Mouse (Mus musculus): Measurements from ENCODE around the gene Actl6b.
A peak's percentile ranks its signal among the peaks of the same experiment; 100 is the strongest.

Actl6b gene

GRCm38 (mm10) chr5:137561556-137561955 lies 8.2 kb downstream of the Actl6b start:
- DNase-seq (ENCODE audit: low read depth, low spot score): peak; percentile 60

DNA sequence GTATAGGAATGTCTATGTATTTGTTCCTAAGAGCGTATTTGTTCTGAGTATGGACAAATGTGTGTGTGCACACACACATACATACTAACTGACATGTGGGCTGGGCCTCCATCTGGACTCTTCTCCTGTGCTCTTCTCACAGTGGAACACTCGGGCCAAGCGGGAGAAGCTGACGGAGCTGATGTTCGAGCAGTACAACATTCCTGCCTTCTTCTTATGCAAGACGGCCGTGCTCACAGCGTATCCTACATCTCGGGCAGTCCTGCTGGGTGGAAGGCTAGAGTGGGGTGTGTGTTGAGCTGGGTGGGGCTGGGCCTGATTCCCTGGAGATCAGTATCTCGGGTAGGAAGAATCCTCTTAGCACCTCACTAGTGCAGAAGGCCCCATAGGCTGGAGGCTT lies 9.6 kb downstream of the Actl6b start:
- DNase-seq (ENCODE audit: low read depth, low spot score): peak; percentile 73

DNA sequence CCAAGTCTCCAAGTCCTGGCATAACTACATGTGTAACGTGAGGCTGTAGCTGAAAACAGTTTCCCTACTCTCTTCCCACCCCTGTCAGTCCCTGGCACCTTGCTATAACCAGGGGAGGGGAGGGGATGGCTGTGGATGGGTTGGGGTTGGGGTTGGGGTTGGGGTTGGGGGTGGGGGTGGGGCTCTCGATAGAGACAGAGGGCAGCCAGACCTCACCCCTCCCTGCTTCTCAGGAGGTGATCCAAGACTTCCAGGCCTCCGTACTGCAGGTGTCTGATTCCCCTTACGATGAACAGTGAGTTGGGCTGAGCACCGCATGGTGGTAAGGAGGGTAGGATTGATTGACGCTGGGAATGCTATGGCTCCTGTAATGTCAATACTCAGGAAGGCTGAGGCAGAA lies 12.4 kb downstream of the Actl6b start:
- no peak for DNase-seq (ENCODE audit: low read depth, low spot score)

GRCm38 (mm10) chr5:137566416-137566815 lies 13.1 kb downstream of the Actl6b start:
- DNase-seq (ENCODE audit: low read depth, low spot score): no peak

- DNase-seq (ENCODE audit: low read depth, low spot score): no peak
Observed at GRCm38 (mm10) chr5:137568223-137568798, 15.0 kb downstream of the Actl6b start.

DNA sequence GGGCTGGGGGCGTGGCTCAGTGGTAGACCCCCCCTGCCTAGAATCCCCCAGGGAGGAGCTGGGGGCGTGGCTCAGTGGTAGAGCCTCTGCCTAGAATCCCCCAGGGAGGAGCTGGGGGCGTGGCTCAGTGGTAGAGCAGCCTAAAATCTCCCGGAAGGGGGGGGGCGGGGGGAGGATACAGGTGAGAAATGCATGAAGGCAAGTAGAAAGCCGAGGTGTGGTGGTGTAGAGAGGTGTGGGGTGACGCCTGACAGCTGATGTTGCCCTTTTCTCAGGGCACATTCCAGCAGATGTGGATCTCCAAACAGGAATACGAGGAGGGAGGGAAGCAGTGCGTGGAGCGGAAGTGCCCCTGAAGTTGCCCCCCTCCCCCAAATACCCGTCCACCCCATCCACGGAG lies 15.7 kb downstream of the Actl6b start:
- DNase-seq (ENCODE audit: low read depth, low spot score): no peak

GRCm38 (mm10) chr5:137569665-137570064 lies 16.3 kb downstream of the Actl6b start, which contains the start of gene Tfr2:
Gene Tfr2, plus strand, starts transcription at chr5:137569840.
- peak; percentile 15 for DNase-seq (ENCODE audit: low read depth, low spot score)

DNA sequence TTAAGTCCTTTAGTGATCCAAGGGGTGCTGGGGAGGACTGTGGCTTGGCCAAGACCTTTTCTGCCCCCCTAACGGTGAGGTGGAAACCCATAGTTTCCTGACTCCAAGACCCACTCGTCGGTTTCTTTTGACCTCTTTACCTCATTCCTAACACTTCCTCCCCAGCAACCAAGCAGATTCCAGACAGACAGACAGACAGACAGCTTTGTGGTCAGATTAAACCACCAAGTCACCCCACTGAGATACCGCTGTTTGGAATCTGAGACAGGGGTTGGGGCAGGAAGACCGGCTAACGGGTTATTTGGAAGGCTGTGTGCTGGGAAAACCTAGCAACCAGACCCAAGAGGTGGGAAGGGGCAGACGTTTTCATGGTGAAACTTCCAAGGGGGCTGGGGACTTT lies 16.9 kb downstream of the Actl6b start:
- no peak for DNase-seq (ENCODE audit: low read depth, low spot score)

DNA sequence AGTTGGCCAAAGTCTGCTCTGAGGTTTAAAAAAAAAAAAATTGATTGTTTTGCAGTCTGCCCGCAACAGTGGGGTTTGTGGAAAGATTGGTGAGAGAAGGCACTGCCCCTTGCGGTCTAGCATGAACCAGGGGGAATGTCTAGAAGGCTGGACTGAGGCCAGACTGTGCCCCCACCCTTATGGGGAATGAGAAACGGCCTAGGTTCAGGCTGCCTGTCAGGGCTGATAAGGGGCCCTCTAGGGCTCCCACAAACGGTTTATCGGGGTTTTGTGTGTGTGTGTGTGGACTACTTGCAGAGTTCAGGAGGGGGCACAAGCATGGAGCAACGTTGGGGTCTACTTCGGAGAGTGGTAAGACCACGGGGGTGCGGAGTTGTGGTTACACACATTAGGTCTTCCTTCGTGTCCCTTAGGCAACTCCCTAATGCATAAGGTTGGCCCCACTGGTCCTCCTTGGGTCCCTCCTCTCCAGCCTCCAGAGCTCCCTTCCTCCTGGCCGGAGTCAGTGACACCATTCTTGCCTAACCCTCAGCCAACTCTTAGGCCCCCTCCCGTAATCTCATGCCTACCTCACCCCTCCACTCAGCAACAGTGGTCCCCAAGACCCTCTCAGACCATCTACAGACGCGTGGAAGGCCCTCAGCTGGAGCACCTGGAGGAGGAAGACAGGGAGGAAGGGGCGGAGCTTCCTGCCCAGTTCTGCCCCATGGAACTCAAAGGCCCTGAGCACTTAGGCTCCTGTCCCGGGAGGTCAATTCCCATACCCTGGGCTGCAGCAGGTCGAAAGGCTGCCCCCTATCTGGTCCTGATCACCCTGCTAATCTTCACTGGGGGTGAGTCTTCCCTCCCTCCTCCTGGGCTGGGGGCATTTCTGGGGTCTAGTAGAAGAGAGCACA lies 17.6 kb downstream of the Actl6b start:
- DNase-seq (ENCODE audit: low read depth, low spot score): no peak

- DNase-seq (ENCODE audit: low read depth, low spot score): peak; percentile 89
Observed at GRCm38 (mm10) chr5:137574470-137574901, 21.2 kb downstream of the Actl6b start.

GRCm38 (mm10) chr5:137580246-137580645 lies 26.9 kb downstream of the Actl6b start:
- DNase-seq (ENCODE audit: low read depth, low spot score): no peak

GRCm38 (mm10) chr5:137582702-137583101 lies 29.4 kb downstream of the Actl6b start:
- no peak for DNase-seq (ENCODE audit: low read depth, low spot score)

DNA sequence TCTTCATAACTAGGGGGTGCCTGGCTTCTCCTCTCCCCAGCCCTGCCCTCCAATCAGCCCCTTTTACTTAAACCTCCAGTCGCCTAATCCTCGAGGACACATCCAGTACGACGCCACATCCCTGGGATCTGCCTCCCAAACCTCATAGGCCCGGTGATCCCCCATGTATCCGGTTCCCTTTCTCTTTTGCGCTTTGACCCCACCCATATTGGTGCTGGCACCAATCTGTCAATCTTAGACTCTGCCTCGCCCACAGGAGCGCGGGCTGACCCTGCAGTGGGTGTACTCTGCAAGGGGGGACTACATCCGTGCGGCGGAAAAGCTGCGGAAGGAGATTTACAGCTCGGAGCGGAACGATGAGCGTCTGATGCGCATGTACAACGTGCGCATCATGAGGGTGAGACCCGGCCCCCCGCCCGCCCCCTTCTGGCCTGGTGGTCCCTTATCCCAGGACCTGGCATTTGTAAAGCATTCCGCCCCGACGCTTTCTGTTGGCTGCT lies 30.4 kb downstream of the Actl6b start:
- DNase-seq (ENCODE audit: low read depth, low spot score): peak; percentile 87

GRCm38 (mm10) chr5:137584976-137585375 lies 31.7 kb downstream of the Actl6b start:
- DNase-seq (ENCODE audit: low read depth, low spot score): peak; percentile 85

GRCm38 (mm10) chr5:137590507-137590906 lies 37.2 kb downstream of the Actl6b start:
- no peak for DNase-seq (ENCODE audit: low read depth, low spot score)

DNA sequence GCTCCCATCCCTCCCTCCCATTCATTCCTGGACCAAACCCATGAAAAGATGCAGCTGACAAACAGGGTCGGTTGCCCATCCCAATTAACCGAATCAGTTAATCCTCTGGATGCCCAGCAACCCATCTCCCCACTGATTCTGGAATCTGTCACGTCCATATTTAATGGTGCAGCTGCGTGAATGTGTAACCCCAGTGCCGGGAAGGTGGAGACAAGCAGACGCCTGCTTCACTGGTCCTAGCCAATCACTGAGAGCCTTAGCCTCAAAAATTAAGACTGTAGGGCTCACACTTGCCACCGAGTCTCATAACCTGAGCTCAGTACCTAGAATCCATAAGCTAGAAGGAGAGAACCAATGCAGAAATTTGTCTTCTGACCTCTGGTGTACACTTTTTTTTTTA lies 42.6 kb downstream of the Actl6b start:
- DNase-seq (ENCODE audit: low read depth, low spot score): no peak

DNA sequence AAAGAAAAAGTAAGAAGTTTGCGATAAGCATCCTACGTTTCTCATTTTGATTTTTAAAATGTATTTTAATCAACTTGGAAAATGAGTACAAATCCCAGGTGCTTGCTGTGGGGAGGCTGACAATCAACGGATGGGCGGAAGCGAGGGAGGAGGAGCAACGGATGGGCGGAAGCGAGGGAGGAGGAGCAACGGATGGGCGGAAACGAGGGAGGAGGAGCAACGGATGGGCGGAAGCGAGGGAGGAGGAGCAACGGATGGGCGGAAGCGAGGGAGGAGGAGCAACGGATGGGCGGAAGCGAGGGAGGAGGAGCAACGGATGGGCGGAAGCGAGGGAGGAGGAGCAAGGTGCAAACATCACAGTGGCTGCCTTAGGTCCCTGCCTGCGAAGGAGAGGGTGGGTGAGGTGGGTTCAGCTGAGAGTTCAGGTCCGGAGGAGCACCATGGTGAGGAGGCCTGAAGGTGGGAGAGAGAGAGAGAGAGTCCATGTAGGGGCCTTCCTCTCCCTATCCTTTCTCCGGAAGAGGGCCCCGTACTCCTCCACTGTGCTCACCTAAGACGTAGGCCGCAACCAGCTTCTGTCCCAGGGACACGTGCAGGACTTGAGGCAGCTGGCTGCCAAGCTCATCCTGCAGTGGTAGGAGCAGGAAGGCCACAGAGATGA lies 43.4 kb downstream of the Actl6b start:
- DNase-seq (ENCODE audit: low read depth, low spot score): peak; percentile 41

- DNase-seq (ENCODE audit: low read depth, low spot score): no peak
Observed at GRCm38 (mm10) chr5:137597625-137598024, 44.3 kb downstream of the Actl6b start.

DNA sequence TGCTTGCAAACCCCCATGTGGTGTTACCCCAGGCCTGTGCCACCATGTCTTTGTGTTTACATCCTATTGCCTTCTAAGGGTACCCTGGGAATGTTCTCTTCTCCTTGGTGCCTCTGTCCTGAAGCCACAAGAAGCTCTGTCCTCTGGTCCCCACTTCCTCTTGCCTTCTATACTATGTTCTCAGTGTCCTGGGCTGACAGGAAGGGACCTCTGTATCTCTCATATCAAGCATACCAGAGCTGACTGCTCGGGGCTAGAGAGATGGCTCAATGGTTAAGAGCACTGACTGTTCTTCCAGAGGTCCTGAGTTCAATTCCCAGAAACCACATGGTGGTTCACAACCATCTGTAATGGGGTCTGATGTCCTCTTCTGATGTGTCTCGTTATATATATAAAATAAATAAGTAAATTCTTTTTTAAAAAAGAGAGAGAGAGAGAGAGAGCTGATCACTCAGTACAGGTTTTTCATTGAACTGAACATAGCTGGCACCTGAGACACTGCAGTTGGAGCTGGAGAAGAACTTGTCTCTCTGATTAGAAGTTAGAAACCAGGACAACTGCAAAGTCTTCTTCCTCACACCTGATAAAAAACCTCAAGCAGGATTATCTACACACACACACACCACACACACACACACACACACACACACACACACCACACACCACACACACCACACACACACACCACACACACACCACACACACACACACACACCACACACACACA lies 44.9 kb downstream of the Actl6b start:
- DNase-seq (ENCODE audit: low read depth, low spot score): no peak

- DNase-seq (ENCODE audit: low read depth, low spot score): peak; percentile 37
Observed at GRCm38 (mm10) chr5:137599600-137599999, 46.3 kb downstream of the Actl6b start.

DNA sequence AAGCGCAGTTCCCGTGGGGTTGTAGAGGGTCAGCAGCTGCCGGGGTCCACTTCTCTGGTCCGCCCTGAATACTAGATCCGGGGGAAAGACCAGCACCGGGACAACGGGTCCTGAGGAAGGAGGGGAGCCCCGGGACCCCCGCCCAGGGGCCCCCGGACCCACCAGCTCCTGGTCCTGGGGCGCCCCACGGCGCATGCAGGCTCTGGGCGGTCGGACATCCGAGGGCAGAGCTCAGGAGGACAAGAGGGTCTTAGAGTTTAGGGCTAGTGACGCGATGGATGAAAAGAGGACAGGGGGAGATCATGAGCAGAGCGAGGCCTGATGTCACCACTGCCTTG lies 46.9 kb downstream of the Actl6b start:
- DNase-seq (ENCODE audit: low read depth, low spot score): no peak
